Mouse (Mus musculus) heart, embryonic 12.5 days (tissue): ENCODE measurements around the gene Becn1. TPM values are rescaled to one million over a fixed set of nuclear protein-coding genes. Genes with fewer than 3 reads are reported as not detected.

Source experiments
- ATAC-seq: fragments of 200-750 bp; cut with Nextera tagmentation; 2 replicates; pipeline ENCODE4 v1.8.0; 2017; ENCODE audit warnings: moderate TSS enrichment, moderate library complexity; ENCODE audit not compliant: insufficient number of reproducible peaks, low FRiP score
- H3K27ac ChIP-seq: fragments of 300-500 bp; sonication (generic); 2 replicates; pipeline ENCODE4 v1.5.1; 2016; ENCODE audit warnings: mild to moderate bottlenecking, moderate library complexity; ENCODE audit not compliant: poor library complexity, severe bottlenecking
- H3K27me3 ChIP-seq: fragments of 300-500 bp; sonication (generic); replicated peaks from 2 replicates; pipeline ENCODE4 v1.6.1; 2016; ENCODE audit warnings: mild to moderate bottlenecking, moderate library complexity
- H3K36me3 ChIP-seq: fragments of 300-500 bp; sonication (generic); 2 replicates; pipeline ENCODE4 v1.6.1; 2016; ENCODE audit warnings: mild to moderate bottlenecking, moderate library complexity
- H3K4me1 ChIP-seq: fragments of 300-500 bp; sonication (generic); replicated peaks from 2 replicates; pipeline ENCODE4 v1.6.1; 2016; ENCODE audit warnings: mild to moderate bottlenecking
- H3K4me2 ChIP-seq: fragments of 300-500 bp; sonication (generic); 2 replicates; pipeline ENCODE4 v1.6.1; 2016; ENCODE audit warnings: mild to moderate bottlenecking, moderate library complexity
- H3K4me3 ChIP-seq: fragments of 300-500 bp; sonication (generic); 2 replicates; pipeline ENCODE4 v1.5.1; 2016; ENCODE audit warnings: mild to moderate bottlenecking
- H3K9ac ChIP-seq: fragments of 300-500 bp; sonication (generic); 2 replicates; pipeline ENCODE4 v1.6.1; 2016; ENCODE audit warnings: mild to moderate bottlenecking, moderate library complexity
- H3K9me3 ChIP-seq: fragments of 300-500 bp; sonication (generic); replicated peaks from 2 replicates; pipeline ENCODE4 v1.6.1; 2016; ENCODE audit warnings: mild to moderate bottlenecking, moderate library complexity
- whole genome bisulfite sequencing: fragments of 180-500 bp; shearing (Covaris S2); methylation state at CpG from one replicate; pipeline ENCODE4 v1.1.7; 2016; 5-methylcytosine and 5-hydroxymethylcytosine counted together
- polyA plus RNA-seq: library from polyadenylated mRNA; unstranded; fragments of >200 nt; fragmentation: Nextera tagmentation; extraction: Ambion mirVana; gene quantifications from 2 replicates; pipeline ENCODE4 v1.2.1, GENCODE M21; 2016

The Becn1 gene
- polyA plus RNA-seq, 1 experiment from 2014 or later, result 141 TPM

GRCm38 (mm10) chr11:101315082-101315650 lies 13.1 kb upstream of the Becn1 start:
- WGBS, result 78% methylated on average over 8 of the region's 8 CpGs
- ATAC-seq, result no peak
- H3K27me3 ChIP-seq, result no peaks in the 10 kb centered on the region
- H3K27ac ChIP-seq, result peak overlapping the region; percentile 82
- peaks cover 12% of the 10 kb centered on the region for H3K4me1 ChIP-seq
- peak overlapping the region; percentile 96 for H3K9ac ChIP-seq
- no peaks in the 10 kb centered on the region for H3K9me3 ChIP-seq
- H3K36me3 ChIP-seq, result peaks cover 27% of the 10 kb centered on the region
- peak overlapping the region; percentile 90 for H3K4me2 ChIP-seq
- H3K4me3 ChIP-seq, result peak overlapping the region; percentile 92

- no peak overlapping the region for H3K4me3 ChIP-seq
- no peak overlapping the region for H3K9ac ChIP-seq
- no peaks in the 10 kb centered on the region for H3K9me3 ChIP-seq
- H3K36me3 ChIP-seq, result peaks cover 21% of the 10 kb centered on the region
- no peaks in the 10 kb centered on the region for H3K27me3 ChIP-seq
- H3K27ac ChIP-seq, result no peak overlapping the region
- no peak for ATAC-seq
- peaks cover 12% of the 10 kb centered on the region for H3K4me1 ChIP-seq
- no peak overlapping the region for H3K4me2 ChIP-seq
- WGBS, result 86% methylated on average over 1 of the region's 1 CpGs
These were observed 12.5 kb upstream of the Becn1 start for GRCm38 (mm10) chr11:101314567-101314966.

GRCm38 (mm10) chr11:101312150-101312549 lies 10.1 kb upstream of the Becn1 start:
- no peak overlapping the region for H3K4me2 ChIP-seq
- no peaks in the 10 kb centered on the region for H3K9me3 ChIP-seq
- H3K27me3 ChIP-seq, result no peaks in the 10 kb centered on the region
- no peak for ATAC-seq
- 57% methylated on average over 3 of the region's 3 CpGs for WGBS
- H3K36me3 ChIP-seq, result no peaks in the 10 kb centered on the region
- no peak overlapping the region for H3K9ac ChIP-seq
- peaks cover 5% of the 10 kb centered on the region for H3K4me1 ChIP-seq
- H3K4me3 ChIP-seq, result no peak overlapping the region
- no peak overlapping the region for H3K27ac ChIP-seq

- no peak overlapping the region for H3K9ac ChIP-seq
- no peak for ATAC-seq
- no peak overlapping the region for H3K27ac ChIP-seq
- H3K4me1 ChIP-seq, result no peaks in the 10 kb centered on the region
- no peak overlapping the region for H3K4me3 ChIP-seq
- H3K9me3 ChIP-seq, result no peaks in the 10 kb centered on the region
- H3K36me3 ChIP-seq, result no peaks in the 10 kb centered on the region
- WGBS, result 85% methylated on average over 3 of the region's 3 CpGs
- no peaks in the 10 kb centered on the region for H3K27me3 ChIP-seq
- no peak overlapping the region for H3K4me2 ChIP-seq
These were observed 9.0 kb upstream of the Becn1 start for GRCm38 (mm10) chr11:101311083-101311482.

GRCm38 (mm10) chr11:101307744-101308143 lies 5.7 kb upstream of the Becn1 start:
- no peak overlapping the region for H3K4me3 ChIP-seq
- H3K36me3 ChIP-seq, result no peaks in the 10 kb centered on the region
- no peaks in the 10 kb centered on the region for H3K9me3 ChIP-seq
- no peaks in the 10 kb centered on the region for H3K27me3 ChIP-seq
- H3K4me2 ChIP-seq, result no peak overlapping the region
- 28% methylated on average over 5 of the region's 5 CpGs for WGBS
- no peak for ATAC-seq
- no peaks in the 10 kb centered on the region for H3K4me1 ChIP-seq
- H3K27ac ChIP-seq, result no peak overlapping the region
- no peak overlapping the region for H3K9ac ChIP-seq

- peak overlapping the region; percentile 99 for H3K4me2 ChIP-seq
- peaks cover 18% of the 10 kb centered on the region for H3K4me1 ChIP-seq
- peaks cover 27% of the 10 kb centered on the region for H3K36me3 ChIP-seq
- peak; percentile 37 for ATAC-seq
- peak overlapping the region; percentile 96 for H3K4me3 ChIP-seq
- WGBS, result 11% methylated on average over 26 of the region's 26 CpGs
- H3K27me3 ChIP-seq, result no peaks in the 10 kb centered on the region
- peak overlapping the region; percentile 93 for H3K9ac ChIP-seq
- H3K27ac ChIP-seq, result peak overlapping the region; percentile 34; the same call in 1 of the 2 replicates
- no peaks in the 10 kb centered on the region for H3K9me3 ChIP-seq
These were observed 635 bp downstream of the Becn1 start for GRCm38 (mm10) chr11:101301299-101302003.

- H3K9ac ChIP-seq, result peak overlapping the region; percentile 93
- H3K27me3 ChIP-seq, result no peaks in the 10 kb centered on the region
- peak overlapping the region; percentile 99 for H3K4me2 ChIP-seq
- peaks cover 18% of the 10 kb centered on the region for H3K4me1 ChIP-seq
- H3K36me3 ChIP-seq, result peaks cover 31% of the 10 kb centered on the region
- H3K4me3 ChIP-seq, result peak overlapping the region; percentile 96
- H3K27ac ChIP-seq, result no peak overlapping the region
- WGBS, result 58% methylated on average over 7 of the region's 7 CpGs
- no peak for ATAC-seq
- H3K9me3 ChIP-seq, result no peaks in the 10 kb centered on the region
These were observed 1.2 kb downstream of the Becn1 start for GRCm38 (mm10) chr11:101300881-101301280.

GRCm38 (mm10) chr11:101295191-101295590 lies 6.9 kb downstream of the Becn1 start:
- H3K4me1 ChIP-seq, result peaks cover under 1% of the 10 kb centered on the region; the same call in 1 of the 2 replicates
- H3K9me3 ChIP-seq, result no peaks in the 10 kb centered on the region
- no peak for ATAC-seq
- WGBS, result 93% methylated on average over 8 of the region's 8 CpGs
- no peak overlapping the region for H3K9ac ChIP-seq
- H3K4me2 ChIP-seq, result no peak overlapping the region
- no peak overlapping the region for H3K27ac ChIP-seq
- no peaks in the 10 kb centered on the region for H3K27me3 ChIP-seq
- H3K4me3 ChIP-seq, result no peak overlapping the region
- peaks cover 85% of the 10 kb centered on the region for H3K36me3 ChIP-seq

- Histone ChIP-seq H3K27me3 (no peaks in the 10 kb centered on the region), H3K9ac (no peak overlapping the region), H3K9me3 (no peaks in the 10 kb centered on the region), H3K4me2 (no peak overlapping the region), H3K27ac (no peak overlapping the region), H3K4me1 (no peaks in the 10 kb centered on the region), H3K4me3 (no peak overlapping the region), H3K36me3 (peaks cover 88% of the 10 kb centered on the region)
- no peak for ATAC-seq
- WGBS, result 93% methylated on average over 8 of the region's 8 CpGs
These were observed 10.9 kb downstream of the Becn1 start for GRCm38 (mm10) chr11:101291231-101291630.

GRCm38 (mm10) chr11:101287306-101287705 lies 14.8 kb downstream of the Becn1 start:
- Histone ChIP-seq H3K9ac (no peak overlapping the region), H3K27ac (no peak overlapping the region), H3K4me3 (no peak overlapping the region), H3K9me3 (no peaks in the 10 kb centered on the region), H3K36me3 (peaks cover 60% of the 10 kb centered on the region), H3K27me3 (no peaks in the 10 kb centered on the region), H3K4me1 (no peaks in the 10 kb centered on the region), H3K4me2 (no peak overlapping the region)
- no peak for ATAC-seq
- 85% methylated on average over 9 of the region's 9 CpGs for WGBS

- WGBS, result 65% methylated on average over 4 of the region's 4 CpGs
These were observed 18.3 kb downstream of the Becn1 start for GRCm38 (mm10) chr11:101283805-101284204.

More at GRCm38 (mm10) chr11:101283805-101284204, 18.3 kb downstream of the Becn1 start:
- no peaks in the 10 kb centered on the region for H3K9me3 ChIP-seq
- ATAC-seq, result no peak
- H3K36me3 ChIP-seq, result peaks cover 25% of the 10 kb centered on the region
- no peak overlapping the region for H3K4me2 ChIP-seq
- 0 out of 2 replicates have a peak, but pooled peaks cover 9% of the 10 kb centered on the region for H3K27me3 ChIP-seq
- H3K9ac ChIP-seq, result no peak overlapping the region
- H3K4me3 ChIP-seq, result no peak overlapping the region
- H3K27ac ChIP-seq, result no peak overlapping the region
- 0 out of 2 replicates have a peak, but pooled peaks cover 3% of the 10 kb centered on the region for H3K4me1 ChIP-seq
